Mouse (Mus musculus) layer of hippocampus, adult 8-10 months (tissue): ENCODE measurements around the gene Agl. TPM values are rescaled to one million over a fixed set of nuclear protein-coding genes. Genes with fewer than 3 reads are reported as not detected.
"Not testable (repeated sequence)": the region's sequence is repeated elsewhere in the genome, so short reads cannot be mapped to it uniquely, and the experiment has no call there.

Source experiments
- DNase-seq, 2 experiments: peaks; one replicate each; pipeline ENCODE4 v3.0.0; 2022; ENCODE audit warnings: low spot score in 2 of 2
- total RNA-seq, 4 experiments: library from RNA; stranded (reverse); gene quantifications; 2 replicates each; pipeline ENCODE4 v1.2.4; 2022

The Agl gene
- total RNA-seq, 4 experiments from 2014 or later: 26.4 to 27.8 (median 27.1) TPM

- no peak for DNase-seq
These were observed 8.8 kb upstream of the Agl start for GRCm38 (mm10) chr3:116816674-116817215.

GRCm38 (mm10) chr3:116815916-116816315 is 8.0 kb upstream of the Agl start:
- DNase-seq: no peak

- no peak for DNase-seq
These were observed 7.4 kb upstream of the Agl start for GRCm38 (mm10) chr3:116815305-116815797.

GRCm38 (mm10) chr3:116812946-116813345 is 5.0 kb upstream of the Agl start:
- no peak for DNase-seq

- DNase-seq: not testable (repeated sequence)
These were observed 2.4 kb upstream of the Agl start for GRCm38 (mm10) chr3:116810351-116810750.

GRCm38 (mm10) chr3:116809221-116809620 is 1.3 kb upstream of the Agl start:
- DNase-seq: no peak

- DNase-seq: no peak
These were observed 696 bp upstream of the Agl start for GRCm38 (mm10) chr3:116808507-116809217.

- no peak for DNase-seq
These were observed 2.1 kb downstream of the Agl start for GRCm38 (mm10) chr3:116805866-116806265.

GRCm38 (mm10) chr3:116804746-116805285 is 3.1 kb downstream of the Agl start:
- no peak for DNase-seq

GRCm38 (mm10) chr3:116801755-116802154 is 6.2 kb downstream of the Agl start:
- no peak for DNase-seq

- no peak for DNase-seq
These were observed 9.0 kb downstream of the Agl start for GRCm38 (mm10) chr3:116798821-116799510.

- no peak for DNase-seq
These were observed 19.1 kb downstream of the Agl start for GRCm38 (mm10) chr3:116788851-116789250.

- no peak for DNase-seq
These were observed 21.4 kb downstream of the Agl start for GRCm38 (mm10) chr3:116786543-116786942.

- no peak for DNase-seq
These were observed 22.1 kb downstream of the Agl start for GRCm38 (mm10) chr3:116785820-116786219.

- DNase-seq: no peak
These were observed 23.2 kb downstream of the Agl start for GRCm38 (mm10) chr3:116784811-116785210.

- no peak for DNase-seq
These were observed 23.7 kb downstream of the Agl start for GRCm38 (mm10) chr3:116784290-116784689.

- no peak for DNase-seq
These were observed 31.0 kb downstream of the Agl start for GRCm38 (mm10) chr3:116776961-116777360.

- DNase-seq: no peak
These were observed 34.1 kb downstream of the Agl start for GRCm38 (mm10) chr3:116773836-116774235.

- no peak for DNase-seq
These were observed 36.4 kb downstream of the Agl start for GRCm38 (mm10) chr3:116771597-116771996.

GRCm38 (mm10) chr3:116766963-116767362 is 41.0 kb downstream of the Agl start:
- DNase-seq: not testable (repeated sequence)

- DNase-seq: no peak
These were observed 55.1 kb downstream of the Agl start for GRCm38 (mm10) chr3:116752818-116753217.

GRCm38 (mm10) chr3:116751191-116751860 is 56.6 kb downstream of the Agl start:
- DNase-seq: peak in 1 of 2 experiments; percentile 44
